Mouse (Mus musculus) kidney, adult 10 weeks (tissue): Measurements from ENCODE around the gene Hps6. TPM values are rescaled to one million over a fixed set of nuclear protein-coding genes. Genes with fewer than 3 reads are reported as not detected.

ENCODE experiments used
- polyA plus RNA-seq: library from polyadenylated mRNA; stranded (reverse); fragments of 350-450 nt; fragmentation: Illumina TruSeq; extraction: RNeasy Lipid Tissue Mini Kit (QIAGEN cat#74804); gene quantifications from one replicate; pipeline ENCODE4 v1.2.3, GENCODE M21; 2014; ENCODE audit warnings: low read depth, low replicate concordance

Gene Hps6
- not detected for polyA plus RNA-seq

GRCm38 (mm10) chr19:46003371-46004226 is at the start of gene Hps6:
Hps6 (plus strand) TSS chr19:46003508.

GRCm38 (mm10) chr19:45997785-45998693 is 5.3 kb upstream of the Hps6 start, which contains the start of gene Armh3:
Armh3 (minus strand) TSS chr19:45998488.

GRCm38 (mm10) chr19:46044271-46044992 is 41.1 kb downstream of the Hps6 start, which contains the start of gene Pprc1:
Pprc1 (plus strand) TSS chr19:46044886.

GRCm38 (mm10) chr19:46044993-46045695 is 41.8 kb downstream of the Hps6 start, which contains the start of gene Ldb1:
Ldb1 (minus strand) TSS chr19:46045214.

Other genes with a start within 250 kb of the Hps6 start
- 118 TPM for gene Mgea5, start 219.7 kb upstream of the Hps6 start, polyA plus RNA-seq
- gene Kcnip2, start 187.4 kb upstream of the Hps6 start, polyA plus RNA-seq = 10.1 TPM
- gene Armh3, start 5.0 kb upstream of the Hps6 start, polyA plus RNA-seq = 17.1 TPM
- 1.6 TPM for gene Pprc1, start 41.4 kb downstream of the Hps6 start, polyA plus RNA-seq
- gene Ldb1, start 41.7 kb downstream of the Hps6 start, polyA plus RNA-seq = 10.6 TPM
- 8.6 TPM for gene Nolc1, start 72.4 kb downstream of the Hps6 start, polyA plus RNA-seq
- 0.36 TPM for gene Elovl3, start 128.4 kb downstream of the Hps6 start, polyA plus RNA-seq
- gene Pitx3, start 144.8 kb downstream of the Hps6 start, polyA plus RNA-seq = not detected
- 17.7 TPM for gene Gbf1, start 149.0 kb downstream of the Hps6 start, polyA plus RNA-seq